Mouse (Mus musculus): Measurements from ENCODE around the gene Rora. TPM values are rescaled to one million over a fixed set of nuclear protein-coding genes. Genes with fewer than 3 reads are reported as not detected.
"Not testable (repeated sequence)": the region's sequence is repeated elsewhere in the genome, so short reads cannot be mapped to it uniquely, and the experiment has no call there.

Rora gene
- polyA plus RNA-seq, 1 experiment from 2014 or later: 4.2 TPM

- H3K4me1 ChIP-seq (replicated peaks): no peaks in the 10 kb centered on the region
- H3K27ac ChIP-seq: no peak overlapping the region
- DNase-seq (ENCODE audit: low spot score): no peak
- no peaks in the 10 kb centered on the region for H3K27me3 ChIP-seq (ENCODE audit: insufficient read depth, poor library complexity, severe bottlenecking)
- H3K9me3 ChIP-seq: no peaks in the 10 kb centered on the region
- WGBS: 84% methylated on average over 7 of the region's 7 CpGs
- no peaks in the 10 kb centered on the region for H3K36me3 ChIP-seq
- H3K4me3 ChIP-seq: no peak overlapping the region
Observed at GRCm38 (mm10) chr9:69073271-69073670, 419.7 kb downstream of the Rora start.

- WGBS: 63% methylated on average over 3 of the region's 3 CpGs
- no peak overlapping the region for H3K4me3 ChIP-seq
- H3K27me3 ChIP-seq (ENCODE audit: insufficient read depth, poor library complexity, severe bottlenecking): 0 out of 2 replicates have a peak, but pooled peaks cover 3% of the 10 kb centered on the region
- H3K4me1 ChIP-seq (replicated peaks): peaks cover 14% of the 10 kb centered on the region
- H3K27ac ChIP-seq: no peak overlapping the region
- H3K36me3 ChIP-seq: no peaks in the 10 kb centered on the region
- no peak for DNase-seq (ENCODE audit: low spot score)
- H3K9me3 ChIP-seq: no peaks in the 10 kb centered on the region
Observed at GRCm38 (mm10) chr9:69084086-69084719, 430.6 kb downstream of the Rora start.

GRCm38 (mm10) chr9:69084720-69085661 is 431.4 kb downstream of the Rora start:
- no peak overlapping the region for H3K27ac ChIP-seq

GRCm38 (mm10) chr9:69086844-69087243 is 433.3 kb downstream of the Rora start:
- no peak for DNase-seq (ENCODE audit: low spot score)
- no peak overlapping the region for H3K4me3 ChIP-seq
- H3K36me3 ChIP-seq: no peaks in the 10 kb centered on the region
- peaks cover 22% of the 10 kb centered on the region for H3K4me1 ChIP-seq (replicated peaks)
- 85% methylated on average over 4 of the region's 4 CpGs for WGBS
- no peaks in the 10 kb centered on the region for H3K9me3 ChIP-seq
- H3K27me3 ChIP-seq (ENCODE audit: insufficient read depth, poor library complexity, severe bottlenecking): 0 out of 2 replicates have a peak, but pooled peaks cover 3% of the 10 kb centered on the region
- H3K27ac ChIP-seq: no peak overlapping the region

More at GRCm38 (mm10) chr9:69084720-69085661, 431.4 kb downstream of the Rora start:
- Histone ChIP-seq H3K9me3 (no peaks in the 10 kb centered on the region), H3K27me3 (ENCODE audit: insufficient read depth, poor library complexity, severe bottlenecking) (0 out of 2 replicates have a peak, but pooled peaks cover 3% of the 10 kb centered on the region), H3K4me1 (replicated peaks) (peaks cover 14% of the 10 kb centered on the region), H3K4me3 (no peak overlapping the region), H3K36me3 (no peaks in the 10 kb centered on the region)
- 64% methylated on average over 14 of the region's 14 CpGs for WGBS
- DNase-seq (ENCODE audit: low spot score): peak; percentile 14

- Histone ChIP-seq H3K4me1 (replicated peaks) (peaks cover 27% of the 10 kb centered on the region), H3K36me3 (no peaks in the 10 kb centered on the region), H3K27ac (no peak overlapping the region), H3K27me3 (ENCODE audit: insufficient read depth, poor library complexity, severe bottlenecking) (0 out of 2 replicates have a peak, but pooled peaks cover 3% of the 10 kb centered on the region), H3K4me3 (no peak overlapping the region), H3K9me3 (no peaks in the 10 kb centered on the region)
- WGBS: 88% methylated on average over 1 of the region's 1 CpGs
- no peak for DNase-seq (ENCODE audit: low spot score)
Observed at GRCm38 (mm10) chr9:69087325-69087724, 433.7 kb downstream of the Rora start.

GRCm38 (mm10) chr9:69090749-69091270 is 437.2 kb downstream of the Rora start:
- 0 out of 2 replicates have a peak overlapping the region, but pooled peaks have one; percentile 35 for H3K27ac ChIP-seq
- H3K4me3 ChIP-seq: no peak overlapping the region
- peaks cover 14% of the 10 kb centered on the region for H3K4me1 ChIP-seq (replicated peaks)
- DNase-seq (ENCODE audit: low spot score): no peak
- no peaks in the 10 kb centered on the region for H3K27me3 ChIP-seq (ENCODE audit: insufficient read depth, poor library complexity, severe bottlenecking)
- H3K9me3 ChIP-seq: no peaks in the 10 kb centered on the region
- WGBS: 74% methylated on average over 5 of the region's 5 CpGs
- H3K36me3 ChIP-seq: no peaks in the 10 kb centered on the region

GRCm38 (mm10) chr9:69092119-69093013 is 438.8 kb downstream of the Rora start:
- H3K9me3 ChIP-seq: no peaks in the 10 kb centered on the region
- H3K27me3 ChIP-seq (ENCODE audit: insufficient read depth, poor library complexity, severe bottlenecking): no peaks in the 10 kb centered on the region
- 68% methylated on average over 15 of the region's 15 CpGs for WGBS
- DNase-seq (ENCODE audit: low spot score): peak; percentile 10
- H3K4me1 ChIP-seq (replicated peaks): peaks cover 14% of the 10 kb centered on the region
- no peak overlapping the region for H3K4me3 ChIP-seq
- H3K36me3 ChIP-seq: no peaks in the 10 kb centered on the region
- H3K27ac ChIP-seq: no peak overlapping the region; the same call in 1 of the 2 replicates

- H3K9me3 ChIP-seq; H3K27me3 ChIP-seq (ENCODE audit: insufficient read depth, poor library complexity, severe bottlenecking); H3K27ac ChIP-seq; H3K36me3 ChIP-seq; H3K4me1 ChIP-seq (replicated peaks); H3K4me3 ChIP-seq; DNase-seq (ENCODE audit: low spot score): not testable (repeated sequence)
- 94% methylated on average over 5 of the region's 5 CpGs for WGBS
Observed at GRCm38 (mm10) chr9:69100153-69100756, 446.7 kb downstream of the Rora start.

- no peak for DNase-seq (ENCODE audit: low spot score)
- Histone ChIP-seq H3K27ac (no peak overlapping the region), H3K27me3 (ENCODE audit: insufficient read depth, poor library complexity, severe bottlenecking) (no peaks in the 10 kb centered on the region), H3K36me3 (no peaks in the 10 kb centered on the region), H3K9me3 (no peaks in the 10 kb centered on the region), H3K4me3 (no peak overlapping the region), H3K4me1 (replicated peaks) (no peaks in the 10 kb centered on the region)
- 78% methylated on average over 5 of the region's 5 CpGs for WGBS
Observed at GRCm38 (mm10) chr9:69104321-69104720, 450.7 kb downstream of the Rora start.

- Histone ChIP-seq H3K9me3 (no peaks in the 10 kb centered on the region), H3K27ac (no peak overlapping the region), H3K27me3 (ENCODE audit: insufficient read depth, poor library complexity, severe bottlenecking) (peaks cover 3% of the 10 kb centered on the region; the same call in 1 of the 2 replicates), H3K4me1 (replicated peaks) (peaks cover 12% of the 10 kb centered on the region; the same call in 1 of the 2 replicates), H3K4me3 (no peak overlapping the region), H3K36me3 (no peaks in the 10 kb centered on the region)
- 97% methylated on average over 2 of the region's 2 CpGs for WGBS
- DNase-seq (ENCODE audit: low spot score): no peak
Observed at GRCm38 (mm10) chr9:69109618-69110300, 456.2 kb downstream of the Rora start.

- H3K9me3 ChIP-seq: no peaks in the 10 kb centered on the region
- no peak for DNase-seq (ENCODE audit: low spot score)
- WGBS: 81% methylated on average over 5 of the region's 5 CpGs
- H3K27ac ChIP-seq: no peak overlapping the region
- no peaks in the 10 kb centered on the region for H3K36me3 ChIP-seq
- H3K4me1 ChIP-seq (replicated peaks): peaks cover 12% of the 10 kb centered on the region; the same call in 1 of the 2 replicates
- H3K4me3 ChIP-seq: no peak overlapping the region
- H3K27me3 ChIP-seq (ENCODE audit: insufficient read depth, poor library complexity, severe bottlenecking): peaks cover 3% of the 10 kb centered on the region; the same call in 1 of the 2 replicates
Observed at GRCm38 (mm10) chr9:69110301-69110674, 456.7 kb downstream of the Rora start.

Data from hindbrain, embryonic 10.5 days (tissue).